Mouse (Mus musculus) heart, postnatal 25 days (tissue): ENCODE data around the gene Ube3b. TPM values are rescaled to one million over a fixed set of nuclear protein-coding genes. Genes with fewer than 3 reads are reported as not detected.

ENCODE experiments used
- DNase-seq: peaks from one replicate; pipeline ENCODE4 v3.0.0; 2022; ENCODE audit warnings: low spot score
- intact Hi-C: fragments of 180-260 bp; cut with DNase I; formaldehyde crosslinking; loops from one replicate; pipeline ENCODE4 v1.15.1; 2025
- microRNA-seq: library from miRNA; unstranded; fragments of <30 nt; microRNA quantifications from one replicate; pipeline ENCODE4 v1.2.0, GENCODE M21; 2022
- total RNA-seq, 2 experiments: library from RNA; stranded (reverse); gene quantifications; 2 replicates each; pipeline ENCODE4 v1.2.3; 2021

Gene Ube3b
- total RNA-seq, 2 experiments from 2014 or later = 85.4 to 93.5 TPM

DNA sequence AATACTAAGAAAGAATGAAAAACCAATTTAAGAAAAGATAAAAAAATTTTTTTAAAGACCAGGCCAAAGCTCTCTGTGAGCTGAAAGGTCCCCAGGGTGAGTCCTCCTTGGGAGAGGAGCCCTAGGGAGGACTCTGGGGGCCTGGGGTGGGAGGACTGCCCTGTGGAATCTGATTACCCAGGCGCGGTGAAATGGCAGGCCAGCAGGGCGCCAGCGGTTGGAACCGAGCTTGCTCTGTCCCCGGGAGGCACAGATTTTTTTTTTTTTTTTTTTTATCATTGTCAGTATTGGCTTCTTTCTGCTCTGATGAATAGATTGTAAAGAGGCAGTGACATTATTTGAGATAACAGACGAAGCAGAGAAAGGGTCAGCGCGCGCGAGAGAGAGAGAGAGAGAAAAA lies 86.6 kb downstream of the Ube3b start:
- intact Hi-C loops = no loop called here

DNA sequence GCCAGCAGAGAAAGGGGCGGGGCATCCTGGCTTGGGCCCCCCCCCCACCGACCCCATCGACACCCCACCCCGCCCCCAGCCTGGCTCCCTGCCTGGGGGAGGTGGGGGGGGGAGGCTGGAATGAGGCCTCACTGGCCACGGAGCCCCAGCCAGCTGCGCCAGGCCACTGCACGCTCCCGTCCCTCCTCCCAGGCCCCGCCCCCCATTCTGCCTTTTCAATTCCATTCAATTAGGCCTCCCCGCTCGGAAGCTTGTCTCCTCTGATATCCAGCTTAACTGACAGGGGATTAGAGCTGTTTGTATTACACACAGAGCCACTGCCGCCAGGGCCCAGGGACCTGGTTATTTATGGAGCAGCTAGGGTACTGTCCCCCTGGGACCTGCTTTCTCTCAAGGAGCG lies 87.0 kb downstream of the Ube3b start:
- intact Hi-C loops = no loop called here
- no peak for DNase-seq

More for the DNA sequence above, 86.6 kb downstream of the Ube3b start:
- DNase-seq = no peak

DNA sequence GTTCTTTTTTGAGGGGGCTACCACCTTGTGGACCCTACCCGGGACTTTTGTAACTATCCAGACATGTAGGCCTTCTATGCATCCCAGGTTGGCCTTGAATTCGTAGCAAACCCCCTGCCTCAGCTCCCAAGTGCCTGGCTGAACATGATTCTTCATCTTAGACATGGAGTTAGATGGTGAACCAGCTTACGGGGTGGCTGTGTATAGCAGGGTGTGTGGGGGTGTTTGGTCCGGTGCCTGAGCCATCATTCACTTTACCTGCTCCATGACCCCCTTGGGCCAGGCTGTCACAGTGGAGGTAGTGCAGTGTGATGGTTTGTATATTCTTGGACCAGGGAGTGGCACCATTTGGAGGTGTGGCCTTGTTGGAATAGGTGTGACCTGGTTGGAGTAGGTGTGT lies 87.6 kb downstream of the Ube3b start:
- intact Hi-C loops = no loop called here
- no peak for DNase-seq

DNA sequence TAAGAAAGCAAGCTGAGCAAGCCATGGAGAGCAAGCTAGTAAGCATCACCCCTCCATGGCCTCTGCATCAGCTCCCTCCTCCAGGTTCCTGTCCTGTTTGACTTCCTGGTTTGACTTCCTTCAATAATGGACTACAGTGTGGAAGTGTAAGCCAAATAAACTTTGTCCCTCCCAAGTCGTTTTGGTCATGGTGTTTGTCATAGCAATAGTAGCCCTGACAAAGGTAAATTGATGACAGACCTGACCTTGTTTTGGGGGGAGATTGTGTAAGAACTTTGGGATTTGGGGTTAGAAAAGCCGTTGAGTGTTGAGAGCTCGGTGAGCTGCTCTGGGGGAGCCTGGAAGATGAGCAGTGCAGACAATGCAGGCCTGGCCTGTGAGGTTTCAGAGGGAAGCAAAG lies 90.0 kb downstream of the Ube3b start:
- intact Hi-C loops = no loop called here
- DNase-seq = no peak

Small RNA genes within 50 kb of the gene (microRNA-seq; reads per million reads assigned to microRNA genes)
- not detected for gene Mir7027

Other genes starting within 250 kb of the Ube3b start
- 100 to 1,000 TPM; 182 to 193 TPM for gene Acacb, start 234.1 kb upstream of the Ube3b start, total RNA-seq
- gene Foxn4, start 106.8 kb upstream of the Ube3b start, total RNA-seq = not detected
- gene Myo1h, start 91.4 kb upstream of the Ube3b start, total RNA-seq = not detected
- gene Kctd10, start 99 bp upstream of the Ube3b start, total RNA-seq = 10 to 100 TPM; 52.2 to 55.0 TPM
- 10 to 100 TPM; 15.8 to 17.0 TPM for gene Mmab, start 63.5 kb downstream of the Ube3b start, total RNA-seq
- 1 to 10 TPM; 9.2 to 9.7 TPM for gene Mvk, start 63.7 kb downstream of the Ube3b start, total RNA-seq
- gene Fam222a, start 187.4 kb downstream of the Ube3b start, total RNA-seq = 1 to 10 TPM; 2.4 to 4.2 TPM